Mouse (Mus musculus) intestine, embryonic 15.5 days (tissue): Measurements from ENCODE around the gene Olfr1181. TPM values are rescaled to one million over a fixed set of nuclear protein-coding genes. Genes with fewer than 3 reads are reported as not detected.
"Not testable (repeated sequence)": the region's sequence is repeated elsewhere in the genome, so short reads cannot be mapped to it uniquely, and the experiment has no call there.

Experiments used
- ATAC-seq: fragments of 200-750 bp; cut with Nextera tagmentation; 2 replicates; pipeline ENCODE4 v1.8.0; 2017; ENCODE audit warnings: moderate TSS enrichment, moderate library complexity
- H3K27ac ChIP-seq: fragments of 300-500 bp; sonication (generic); 2 replicates; pipeline ENCODE4 v1.5.1; 2015; ENCODE audit warnings: mild to moderate bottlenecking, inconsistent platforms
- H3K27me3 ChIP-seq: fragments of 300-500 bp; sonication (generic); replicated peaks from 2 replicates; pipeline ENCODE4 v1.6.1; 2015; ENCODE audit warnings: inconsistent platforms
- H3K36me3 ChIP-seq: fragments of 300-500 bp; sonication (generic); 2 replicates; pipeline ENCODE4 v1.6.1; 2015; ENCODE audit warnings: inconsistent platforms
- H3K4me1 ChIP-seq: fragments of 300-500 bp; sonication (generic); replicated peaks from 2 replicates; pipeline ENCODE4 v1.6.1; 2015; ENCODE audit warnings: inconsistent platforms
- H3K4me2 ChIP-seq: fragments of 300-500 bp; sonication (generic); replicated peaks from 2 replicates; pipeline ENCODE4 v1.6.1; 2015; ENCODE audit warnings: mild to moderate bottlenecking, inconsistent platforms
- H3K4me3 ChIP-seq: fragments of 300-500 bp; sonication (generic); replicated peaks from 2 replicates; pipeline ENCODE4 v1.5.1; 2015; ENCODE audit warnings: inconsistent platforms
- H3K9ac ChIP-seq: fragments of 300-500 bp; sonication (generic); 2 replicates; pipeline ENCODE4 v1.6.1; 2015; ENCODE audit warnings: inconsistent platforms
- H3K9me3 ChIP-seq: fragments of 300-500 bp; sonication (generic); 2 replicates; pipeline ENCODE4 v1.6.1; 2016; ENCODE audit warnings: inconsistent platforms
- WGBS: fragments of 180-500 bp; shearing (Covaris S2); methylation state at CpG from one replicate; pipeline ENCODE4 v1.1.7; 2015; 5-methylcytosine and 5-hydroxymethylcytosine counted together
- polyA plus RNA-seq: library from polyadenylated mRNA; unstranded; fragments of >200 nt; fragmentation: Nextera tagmentation; extraction: Ambion mirVana; gene quantifications from 2 replicates; pipeline ENCODE4 v1.2.1, GENCODE M21; 2015

Olfr1181 gene
- polyA plus RNA-seq: not detected in 2 replicates

DNA sequence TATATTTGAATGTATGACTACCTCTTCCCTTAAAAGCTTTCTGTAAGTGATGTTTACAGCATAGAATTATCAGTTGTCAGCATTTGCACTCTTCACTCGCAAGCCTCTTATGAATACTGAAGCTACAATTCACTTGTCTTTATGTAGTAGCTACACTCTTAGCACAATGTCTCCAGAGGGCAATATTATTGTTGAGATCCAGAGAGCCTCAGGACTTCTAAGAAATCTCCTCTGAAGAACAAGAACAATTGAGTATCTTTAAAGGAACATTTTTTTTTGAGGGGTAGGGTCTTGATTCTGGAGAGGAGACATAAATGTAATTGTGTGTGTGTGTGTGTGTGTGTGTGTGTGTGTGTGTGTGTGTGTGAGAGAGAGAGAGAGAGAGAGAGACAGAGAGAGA lies at the start of gene Olfr1181:
Olfr1181 (minus strand) TSS at position 101 of the 400 bp plus-strand sequence.
- no peak for ATAC-seq
- no peak within 1 kb of the TSS for H3K4me3 ChIP-seq
- WGBS: 79% methylated on average over 1 of the region's 1 CpGs
- no peaks in the 10 kb centered on the region for H3K9me3 ChIP-seq
- no peaks in the 10 kb centered on the region for H3K36me3 ChIP-seq
- no peaks in the 10 kb centered on the region for H3K4me1 ChIP-seq
- no peak within 1 kb of the TSS for H3K9ac ChIP-seq
- no peak within 1 kb of the TSS for H3K4me2 ChIP-seq
- H3K27me3 ChIP-seq: no peaks in the 10 kb centered on the region
- H3K27ac ChIP-seq: no peak within 1 kb of the TSS

DNA sequence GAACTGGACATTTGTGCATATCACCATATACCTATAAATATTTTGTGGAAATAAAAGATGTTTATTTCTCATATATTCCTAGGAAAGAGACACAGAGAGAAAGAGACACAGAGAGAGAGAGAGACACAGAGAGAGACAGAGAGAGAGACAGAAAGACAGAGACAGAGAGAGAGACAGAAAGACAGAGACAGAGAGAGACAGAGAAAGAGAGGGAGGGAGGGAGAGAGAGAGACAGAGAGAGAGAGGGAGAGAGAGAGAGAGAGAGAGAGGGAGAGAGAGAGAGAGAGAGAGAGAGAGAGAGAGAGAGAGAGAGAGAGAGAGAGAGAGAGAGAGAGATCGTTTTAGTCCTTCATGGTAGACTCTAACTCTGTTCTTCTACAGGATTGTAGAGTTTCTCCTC lies 28.6 kb upstream of the Olfr1181 start, which contains the start of gene Olfr1183:
Olfr1183 (plus strand) TSS at position 301 of the 400 bp plus-strand sequence.
- H3K27me3 ChIP-seq, H3K27ac ChIP-seq, H3K4me2 ChIP-seq, H3K9ac ChIP-seq, H3K9me3 ChIP-seq, H3K36me3 ChIP-seq, H3K4me3 ChIP-seq, ATAC-seq, H3K4me1 ChIP-seq: not testable (repeated sequence)
- 85% methylated on average over 1 of the region's 1 CpGs for WGBS

DNA sequence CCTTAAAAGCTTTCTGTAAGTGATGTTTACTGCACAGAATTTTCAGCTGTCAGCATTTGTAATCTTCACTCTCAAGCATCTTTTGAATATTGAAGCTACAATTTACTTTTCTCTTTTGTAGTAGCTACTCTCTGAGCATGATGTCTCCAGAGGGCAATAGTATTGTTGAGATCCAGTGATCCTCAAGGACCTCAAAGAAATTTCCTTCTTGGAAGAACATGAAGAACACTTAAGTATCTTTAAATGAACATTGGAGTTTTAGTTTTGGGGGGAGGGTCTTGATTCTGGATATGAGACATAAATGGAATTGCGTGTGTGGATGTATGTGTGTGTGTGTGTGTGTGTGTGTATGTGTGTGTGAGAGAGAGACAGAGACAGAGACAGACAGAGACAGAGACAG lies 23.1 kb upstream of the Olfr1181 start, which contains the start of gene Gm13757:
Gm13757 (minus strand) TSS at position 101 of the 400 bp plus-strand sequence.
- 82% methylated on average over 1 of the region's 1 CpGs for WGBS
- H3K4me3 ChIP-seq: no peak within 1 kb of the TSS
- H3K9ac ChIP-seq: no peak within 1 kb of the TSS
- no peak within 1 kb of the TSS for H3K4me2 ChIP-seq
- H3K9me3 ChIP-seq: no peaks in the 10 kb centered on the region
- no peaks in the 10 kb centered on the region for H3K27me3 ChIP-seq
- no peak for ATAC-seq
- H3K4me1 ChIP-seq: no peaks in the 10 kb centered on the region
- H3K27ac ChIP-seq: no peak within 1 kb of the TSS
- no peaks in the 10 kb centered on the region for H3K36me3 ChIP-seq

DNA sequence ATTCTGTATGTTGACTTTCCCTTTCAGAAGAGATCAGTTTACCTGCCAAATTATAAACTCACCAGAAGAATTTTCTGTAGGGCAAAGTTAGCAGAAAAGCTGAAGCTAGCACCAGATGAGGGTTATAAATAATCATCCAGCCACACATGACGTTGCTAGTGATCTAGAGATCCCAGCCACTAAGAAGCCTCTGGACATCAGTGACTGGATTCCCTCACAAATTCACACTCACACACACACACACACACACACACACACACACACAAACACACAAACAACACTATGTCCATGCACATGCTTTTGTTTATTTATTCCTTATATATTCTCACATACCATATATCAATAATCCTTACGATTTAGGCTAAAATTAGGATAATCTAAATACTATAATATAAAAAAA lies 6.9 kb downstream of the Olfr1181 start, which contains the start of gene Olfr1180:
Olfr1180 (minus strand) TSS at position 101 of the 400 bp plus-strand sequence.
- WGBS: 70% methylated on average over 2 of the region's 2 CpGs
- no peak within 1 kb of the TSS for H3K4me3 ChIP-seq
- no peaks in the 10 kb centered on the region for H3K4me1 ChIP-seq
- no peaks in the 10 kb centered on the region for H3K36me3 ChIP-seq
- no peak within 1 kb of the TSS for H3K27ac ChIP-seq
- no peaks in the 10 kb centered on the region for H3K27me3 ChIP-seq
- no peaks in the 10 kb centered on the region for H3K9me3 ChIP-seq
- no peak for ATAC-seq
- no peak within 1 kb of the TSS for H3K4me2 ChIP-seq
- no peak within 1 kb of the TSS for H3K9ac ChIP-seq

DNA sequence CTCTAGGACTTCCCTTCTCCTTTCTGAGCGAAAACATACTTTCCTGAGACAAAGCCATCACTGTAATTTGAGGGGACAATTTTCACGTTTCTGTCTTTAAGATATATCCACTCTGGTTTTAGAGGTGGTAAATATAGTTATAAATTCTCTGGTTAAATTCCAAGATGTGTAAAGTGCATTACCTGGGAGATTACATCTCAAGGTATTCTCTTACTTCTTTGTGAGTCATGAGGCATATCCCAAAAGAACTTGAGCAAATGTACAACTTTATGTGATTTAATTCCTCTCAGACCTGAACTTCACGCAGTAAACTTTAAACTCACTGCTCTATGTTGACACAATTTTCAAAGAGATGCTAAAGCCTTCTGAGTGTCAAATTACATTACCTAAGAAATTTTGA lies 19.6 kb downstream of the Olfr1181 start, which contains the start of gene Olfr1179:
Olfr1179 (minus strand) TSS at position 101 of the 400 bp plus-strand sequence.
- 69% methylated on average over 3 of the region's 3 CpGs for WGBS
- H3K36me3 ChIP-seq: no peaks in the 10 kb centered on the region

DNA sequence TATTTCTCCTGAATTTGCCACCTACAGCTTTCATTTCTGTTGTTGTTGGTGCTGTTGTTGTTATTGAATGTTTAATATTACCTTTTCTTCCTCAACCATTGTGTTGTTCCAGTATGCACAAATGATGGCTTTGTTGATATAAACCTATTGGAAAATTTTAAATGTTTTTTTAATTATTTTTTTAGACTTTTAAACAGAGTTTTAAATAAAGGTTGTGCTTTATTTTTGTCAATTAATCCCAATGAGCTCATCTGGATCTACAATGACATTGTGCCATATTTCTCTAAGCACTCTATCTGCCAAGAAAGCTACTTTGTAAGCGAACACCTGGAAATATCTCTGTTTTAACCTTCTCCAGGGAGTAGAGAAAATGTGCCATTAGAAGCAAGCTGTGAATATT lies 39.2 kb downstream of the Olfr1181 start, which contains the start of gene Olfr1178:
Olfr1178 (plus strand) TSS at position 301 of the 400 bp plus-strand sequence.
- Histone ChIP-seq H3K36me3 (no peaks in the 10 kb centered on the region), H3K9ac (no peak within 1 kb of the TSS), H3K4me2 (no peak within 1 kb of the TSS), H3K4me3 (no peak within 1 kb of the TSS), H3K4me1 (no peaks in the 10 kb centered on the region), H3K27me3 (no peaks in the 10 kb centered on the region), H3K27ac (no peak within 1 kb of the TSS), H3K9me3 (no peaks in the 10 kb centered on the region)
- whole genome bisulfite sequencing: 85% methylated on average over 1 of the region's 1 CpGs
- no peak for ATAC-seq

More for the DNA sequence above, 19.6 kb downstream of the Olfr1181 start, which contains the start of gene Olfr1179:
- Histone ChIP-seq H3K4me3 (no peak within 1 kb of the TSS), H3K4me2 (no peak within 1 kb of the TSS), H3K27ac (no peak within 1 kb of the TSS), H3K4me1 (no peaks in the 10 kb centered on the region), H3K27me3 (no peaks in the 10 kb centered on the region), H3K9me3 (no peaks in the 10 kb centered on the region), H3K9ac (no peak within 1 kb of the TSS)
- no peak for ATAC-seq

Other genes with a start within 250 kb of the Olfr1181 start
- gene Olfr1168, start 244.3 kb downstream of the Olfr1181 start, polyA plus RNA-seq: not detected in 2 replicates
- gene Olfr1170, start 197.8 kb downstream of the Olfr1181 start, polyA plus RNA-seq: not detected in 2 replicates
- gene Olfr1173, start 146.3 kb downstream of the Olfr1181 start, polyA plus RNA-seq: not detected in 2 replicates
- gene Olfr1174-ps, start 111.0 kb downstream of the Olfr1181 start, polyA plus RNA-seq: not detected in 2 replicates
- gene Olfr1175-ps, start 99.0 kb downstream of the Olfr1181 start, polyA plus RNA-seq: not detected in 2 replicates
- gene Olfr1176, start 89.5 kb downstream of the Olfr1181 start, polyA plus RNA-seq: not detected in 2 replicates
- not detected in 2 replicates for gene Olfr1177-ps, start 79.7 kb downstream of the Olfr1181 start, polyA plus RNA-seq
- not detected in 2 replicates for gene Olfr1178, start 39.1 kb downstream of the Olfr1181 start, polyA plus RNA-seq
- not detected in 2 replicates for gene Olfr1179, start 19.7 kb downstream of the Olfr1181 start, polyA plus RNA-seq
- not detected in 2 replicates for gene Olfr1180, start 7.0 kb downstream of the Olfr1181 start, polyA plus RNA-seq
- not detected in 2 replicates for gene Gm13757, start 23.0 kb upstream of the Olfr1181 start, polyA plus RNA-seq
- not detected in 2 replicates for gene Olfr1183, start 28.7 kb upstream of the Olfr1181 start, polyA plus RNA-seq
- not detected in 2 replicates for gene Olfr1184, start 57.4 kb upstream of the Olfr1181 start, polyA plus RNA-seq
- gene Olfr1185-ps1, start 67.1 kb upstream of the Olfr1181 start, polyA plus RNA-seq: not detected in 2 replicates
- gene Olfr1186, start 92.4 kb upstream of the Olfr1181 start, polyA plus RNA-seq: not detected in 2 replicates
- gene Olfr1188, start 130.8 kb upstream of the Olfr1181 start, polyA plus RNA-seq: not detected in 2 replicates
- gene Olfr1189, start 160.3 kb upstream of the Olfr1181 start, polyA plus RNA-seq: not detected in 2 replicates
- not detected in 2 replicates for gene Olfr1191-ps1, start 214.4 kb upstream of the Olfr1181 start, polyA plus RNA-seq
- gene Olfr1192-ps1, start 222.3 kb upstream of the Olfr1181 start, polyA plus RNA-seq: not detected in 2 replicates
- not detected in 2 replicates for gene Olfr1193, start 249.5 kb upstream of the Olfr1181 start, polyA plus RNA-seq